Mouse (Mus musculus) kidney, embryonic 15.5 days (tissue): ENCODE data around the gene Cmas. TPM values are rescaled to one million over a fixed set of nuclear protein-coding genes. Genes with fewer than 3 reads are reported as not detected.
A peak's percentile ranks its signal among the peaks of the same experiment; 100 is the strongest.

Source experiments
- ATAC-seq: fragments of 200-750 bp; cut with Nextera tagmentation; replicated peaks from 2 replicates; pipeline ENCODE4 v1.8.0; 2017; ENCODE audit warnings: moderate TSS enrichment; ENCODE audit not compliant: low FRiP score
- H3K27ac ChIP-seq: fragments of 300-500 bp; sonication (generic); 2 replicates; pipeline ENCODE4 v1.5.1; 2015; ENCODE audit warnings: mild to moderate bottlenecking, inconsistent platforms
- H3K27me3 ChIP-seq: fragments of 300-500 bp; sonication (generic); 2 replicates; pipeline ENCODE4 v1.6.1; 2015; ENCODE audit warnings: inconsistent platforms
- H3K36me3 ChIP-seq: fragments of 300-500 bp; sonication (generic); 2 replicates; pipeline ENCODE4 v1.6.1; 2015; ENCODE audit warnings: inconsistent platforms
- H3K4me1 ChIP-seq: fragments of 300-500 bp; sonication (generic); 2 replicates; pipeline ENCODE4 v1.6.1; 2015; ENCODE audit warnings: inconsistent platforms
- H3K4me2 ChIP-seq: fragments of 300-500 bp; sonication (generic); 2 replicates; pipeline ENCODE4 v1.6.1; 2015; ENCODE audit warnings: moderate library complexity, mild to moderate bottlenecking, inconsistent platforms
- H3K4me3 ChIP-seq: fragments of 300-500 bp; sonication (generic); replicated peaks from 2 replicates; pipeline ENCODE4 v1.5.1; 2015; ENCODE audit warnings: mild to moderate bottlenecking, inconsistent platforms
- H3K9ac ChIP-seq: fragments of 300-500 bp; sonication (generic); 2 replicates; pipeline ENCODE4 v1.6.1; 2015; ENCODE audit warnings: mild to moderate bottlenecking, inconsistent platforms
- H3K9me3 ChIP-seq: fragments of 300-500 bp; sonication (generic); replicated peaks from 2 replicates; pipeline ENCODE4 v1.6.1; 2016; ENCODE audit warnings: inconsistent platforms
- WGBS: fragments of 180-500 bp; shearing (Covaris S2); methylation state at CpG from one replicate; pipeline ENCODE4 v1.1.7; 2015; ENCODE audit warnings: mixed read lengths; 5-methylcytosine and 5-hydroxymethylcytosine counted together
- polyA plus RNA-seq: library from polyadenylated mRNA; unstranded; fragments of >200 nt; fragmentation: Nextera tagmentation; extraction: Ambion mirVana; gene quantifications from 2 replicates; pipeline ENCODE4 v1.2.1, GENCODE M21; 2015

Gene Cmas
- polyA plus RNA-seq = 77.1 and 77.2 TPM in 2 replicates

GRCm38 (mm10) chr6:142756507-142757333 lies at the start of gene Cmas:
Gene Cmas (plus strand): TSS chr6:142756686.
- Histone ChIP-seq H3K27me3 (peaks cover 24% of the 10 kb centered on the region), H3K27ac (peak within 1 kb of the TSS; percentile 56), H3K9ac (peak within 1 kb of the TSS; percentile 66), H3K9me3 (no peaks in the 10 kb centered on the region), H3K36me3 (peaks cover 17% of the 10 kb centered on the region), H3K4me3 (peak within 1 kb of the TSS; percentile 65), H3K4me1 (peaks cover 14% of the 10 kb centered on the region), H3K4me2 (peak within 1 kb of the TSS; percentile 66)
- peak; percentile 98 for ATAC-seq
- under 1% methylated on average over 68 of the region's 68 CpGs for WGBS

GRCm38 (mm10) chr6:142706688-142707087 lies 49.8 kb upstream of the Cmas start:
- no peak overlapping the region for H3K4me3 ChIP-seq
- WGBS = 79% methylated on average over 3 of the region's 3 CpGs

GRCm38 (mm10) chr6:142708369-142708768 lies 48.1 kb upstream of the Cmas start:
- Histone ChIP-seq H3K27ac (no peak overlapping the region), H3K9ac (no peak overlapping the region), H3K27me3 (no peaks in the 10 kb centered on the region), H3K4me1 (peaks cover 14% of the 10 kb centered on the region), H3K4me2 (no peak overlapping the region), H3K9me3 (no peaks in the 10 kb centered on the region), H3K36me3 (no peaks in the 10 kb centered on the region), H3K4me3 (no peak overlapping the region)
- WGBS = 75% methylated on average over 6 of the region's 6 CpGs
- ATAC-seq = no peak

More at GRCm38 (mm10) chr6:142706688-142707087, 49.8 kb upstream of the Cmas start:
- Histone ChIP-seq H3K27ac (no peak overlapping the region), H3K27me3 (no peaks in the 10 kb centered on the region), H3K9ac (no peak overlapping the region), H3K4me1 (peaks cover 21% of the 10 kb centered on the region), H3K4me2 (no peak overlapping the region), H3K36me3 (no peaks in the 10 kb centered on the region), H3K9me3 (no peaks in the 10 kb centered on the region)
- no peak for ATAC-seq

GRCm38 (mm10) chr6:142710690-142711089 lies 45.8 kb upstream of the Cmas start:
- peaks cover 4% of the 10 kb centered on the region; the same call in 1 of the 2 replicates for H3K9me3 ChIP-seq
- peaks cover 12% of the 10 kb centered on the region for H3K4me1 ChIP-seq
- no peak overlapping the region for H3K4me2 ChIP-seq
- 68% methylated on average over 6 of the region's 6 CpGs for WGBS
- no peak overlapping the region for H3K9ac ChIP-seq
- peak overlapping the region; percentile 79 for H3K27ac ChIP-seq
- ATAC-seq = no peak; the same call in 1 of the 2 replicates
- no peak overlapping the region for H3K4me3 ChIP-seq
- H3K36me3 ChIP-seq = no peaks in the 10 kb centered on the region
- no peaks in the 10 kb centered on the region for H3K27me3 ChIP-seq

- H3K36me3 ChIP-seq = no peaks in the 10 kb centered on the region
- H3K27me3 ChIP-seq = no peaks in the 10 kb centered on the region
- no peak overlapping the region for H3K9ac ChIP-seq
- H3K9me3 ChIP-seq = peaks cover 4% of the 10 kb centered on the region; the same call in 1 of the 2 replicates
- H3K4me2 ChIP-seq = no peak overlapping the region; the same call in 1 of the 2 replicates
- H3K27ac ChIP-seq = peak overlapping the region; percentile 79
- ATAC-seq = no peak
- H3K4me1 ChIP-seq = peaks cover 12% of the 10 kb centered on the region
- no peak overlapping the region for H3K4me3 ChIP-seq
- 44% methylated on average over 4 of the region's 4 CpGs for WGBS
Observed at GRCm38 (mm10) chr6:142711106-142711505, 45.4 kb upstream of the Cmas start.

- H3K4me2 ChIP-seq = no peak overlapping the region
- no peak for ATAC-seq
- H3K27ac ChIP-seq = no peak overlapping the region
- no peaks in the 10 kb centered on the region for H3K27me3 ChIP-seq
- peaks cover 4% of the 10 kb centered on the region; the same call in 1 of the 2 replicates for H3K9me3 ChIP-seq
- H3K4me1 ChIP-seq = peaks cover 12% of the 10 kb centered on the region
- no peak overlapping the region for H3K9ac ChIP-seq
- H3K36me3 ChIP-seq = no peaks in the 10 kb centered on the region
- H3K4me3 ChIP-seq = no peak overlapping the region
- 62% methylated on average over 8 of the region's 8 CpGs for WGBS
Observed at GRCm38 (mm10) chr6:142715026-142715425, 41.5 kb upstream of the Cmas start.

GRCm38 (mm10) chr6:142717186-142717585 lies 39.3 kb upstream of the Cmas start:
- 69% methylated on average over 4 of the region's 4 CpGs for WGBS
- Histone ChIP-seq H3K9ac (no peak overlapping the region), H3K4me3 (no peak overlapping the region), H3K4me2 (no peak overlapping the region), H3K27me3 (no peaks in the 10 kb centered on the region), H3K4me1 (peaks cover under 1% of the 10 kb centered on the region), H3K9me3 (peaks cover 4% of the 10 kb centered on the region; the same call in 1 of the 2 replicates), H3K36me3 (no peaks in the 10 kb centered on the region), H3K27ac (no peak overlapping the region)
- no peak for ATAC-seq

GRCm38 (mm10) chr6:142718167-142718566 lies 38.3 kb upstream of the Cmas start:
- Histone ChIP-seq H3K9me3 (peaks cover 6% of the 10 kb centered on the region; the same call in 1 of the 2 replicates), H3K4me3 (no peak overlapping the region), H3K9ac (no peak overlapping the region), H3K27ac (no peak overlapping the region), H3K36me3 (no peaks in the 10 kb centered on the region), H3K27me3 (no peaks in the 10 kb centered on the region), H3K4me1 (no peaks in the 10 kb centered on the region), H3K4me2 (no peak overlapping the region)
- ATAC-seq = no peak
- WGBS = 70% methylated on average over 7 of the region's 7 CpGs

- H3K9me3 ChIP-seq = 0 out of 2 replicates have a peak, but pooled peaks cover 3% of the 10 kb centered on the region
- 72% methylated on average over 6 of the region's 6 CpGs for WGBS
- ATAC-seq = no peak
- no peak overlapping the region for H3K4me3 ChIP-seq
- no peak overlapping the region for H3K9ac ChIP-seq
- no peaks in the 10 kb centered on the region for H3K36me3 ChIP-seq
- no peaks in the 10 kb centered on the region for H3K4me1 ChIP-seq
- H3K4me2 ChIP-seq = no peak overlapping the region
- no peaks in the 10 kb centered on the region for H3K27me3 ChIP-seq
- no peak overlapping the region for H3K27ac ChIP-seq
Observed at GRCm38 (mm10) chr6:142720641-142721040, 35.8 kb upstream of the Cmas start.

- Histone ChIP-seq H3K27me3 (no peaks in the 10 kb centered on the region), H3K9ac (no peak overlapping the region), H3K4me1 (no peaks in the 10 kb centered on the region), H3K4me3 (no peak overlapping the region), H3K36me3 (no peaks in the 10 kb centered on the region), H3K27ac (no peak overlapping the region), H3K4me2 (no peak overlapping the region), H3K9me3 (0 out of 2 replicates have a peak, but pooled peaks cover 3% of the 10 kb centered on the region)
- no peak for ATAC-seq
- WGBS = 83% methylated on average over 8 of the region's 8 CpGs
Observed at GRCm38 (mm10) chr6:142721731-142722130, 34.8 kb upstream of the Cmas start.

- Histone ChIP-seq H3K4me3 (no peak overlapping the region), H3K27me3 (no peaks in the 10 kb centered on the region), H3K36me3 (no peaks in the 10 kb centered on the region), H3K9me3 (0 out of 2 replicates have a peak, but pooled peaks cover 3% of the 10 kb centered on the region), H3K9ac (no peak overlapping the region), H3K4me2 (no peak overlapping the region), H3K4me1 (no peaks in the 10 kb centered on the region), H3K27ac (no peak overlapping the region)
- ATAC-seq = no peak
- WGBS = 85% methylated on average over 4 of the region's 4 CpGs
Observed at GRCm38 (mm10) chr6:142726032-142726431, 30.5 kb upstream of the Cmas start.

- Histone ChIP-seq H3K4me1 (no peaks in the 10 kb centered on the region), H3K36me3 (no peaks in the 10 kb centered on the region), H3K27ac (peak overlapping the region; percentile 48; the same call in 1 of the 2 replicates), H3K4me3 (no peak overlapping the region), H3K9me3 (no peaks in the 10 kb centered on the region), H3K9ac (no peak overlapping the region), H3K27me3 (no peaks in the 10 kb centered on the region), H3K4me2 (no peak overlapping the region)
- 53% methylated on average over 14 of the region's 14 CpGs for WGBS
- ATAC-seq = peak; percentile 60; the same call in 1 of the 2 replicates
Observed at GRCm38 (mm10) chr6:142732567-142733290, 23.8 kb upstream of the Cmas start.
